Mouse (Mus musculus): ENCODE measurements at regions not wholly inside any gene's neighbourhood (a gene's known extent, or its start where the extent isn't known, plus 50 kb on each side); places are given as distances from the start of the nearest gene placed in this dataset.
A peak's percentile ranks its signal among the peaks of the same experiment; 100 is the strongest.
"Not testable (repeated sequence)": the region's sequence is repeated elsewhere in the genome, so short reads cannot be mapped to it uniquely, and the experiment has no call there.

- DNase-seq, result no peak
Measured at GRCm38 (mm10) chr5:101496924-101497697, 167.7 kb downstream of the Nkx6-1 start.

- DNase-seq, result no peak
Measured at GRCm38 (mm10) chr5:101496161-101496560, 168.6 kb downstream of the Nkx6-1 start.

DNA sequence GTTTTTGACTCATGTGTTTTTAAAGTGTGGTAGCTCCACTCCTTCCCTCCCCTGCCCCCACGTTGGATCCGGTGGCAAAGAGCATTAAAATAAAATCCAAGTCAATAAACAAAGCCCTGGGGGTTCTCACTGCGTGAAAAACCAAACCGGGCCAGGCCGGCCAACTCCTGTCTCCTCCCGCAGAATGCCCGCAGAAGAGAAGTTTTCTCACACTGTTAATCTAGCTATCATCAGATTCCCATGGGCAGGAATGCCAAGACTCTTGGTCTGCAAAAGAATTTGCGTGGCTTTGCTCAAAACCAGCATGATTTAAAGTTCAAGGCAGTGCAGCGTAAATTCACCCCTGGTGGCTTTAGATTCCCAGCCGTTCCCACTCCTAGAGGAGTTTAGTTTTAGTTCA is 219.0 kb downstream of the Nkx6-1 start:
- no peak for DNase-seq

- no peak for DNase-seq
Measured at GRCm38 (mm10) chr5:101441782-101442181, 223.0 kb downstream of the Nkx6-1 start.

DNA sequence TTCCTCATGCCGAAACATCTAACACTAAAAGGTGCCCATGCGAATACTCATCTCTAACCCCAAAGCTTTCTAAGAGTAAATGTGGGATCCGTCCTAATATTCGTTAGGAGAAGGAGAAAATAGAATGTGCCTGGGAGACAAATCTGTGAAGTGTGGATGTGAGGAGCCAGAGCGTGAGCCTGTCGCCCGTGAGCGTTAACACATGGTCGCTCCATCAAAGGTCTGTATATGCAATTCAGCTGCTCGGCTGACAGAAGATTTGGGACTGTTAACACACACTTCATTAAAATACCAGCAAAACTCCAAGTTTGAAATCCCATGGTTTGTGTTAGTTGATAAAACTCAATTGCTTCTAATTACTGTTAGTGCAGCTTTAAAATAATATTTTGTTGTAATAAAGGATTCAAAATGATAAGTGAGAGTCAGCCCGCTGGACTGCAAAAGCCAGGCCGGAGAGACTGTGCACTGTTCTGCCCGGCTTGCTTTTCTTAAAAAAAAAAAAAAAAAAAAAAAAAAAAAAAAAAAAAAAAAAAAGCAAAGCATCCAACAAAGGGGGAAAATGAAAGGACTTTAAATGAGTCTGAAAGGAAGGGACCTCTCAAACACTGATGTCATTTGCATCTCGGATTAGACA is 227.0 kb downstream of the Nkx6-1 start:
- DNase-seq, result no peak

- no peak for DNase-seq
Measured at GRCm38 (mm10) chr5:101426067-101426771, 238.6 kb downstream of the Nkx6-1 start.

- no peak for DNase-seq
Measured at GRCm38 (mm10) chr5:101384316-101384715, 280.5 kb downstream of the Nkx6-1 start.

DNA sequence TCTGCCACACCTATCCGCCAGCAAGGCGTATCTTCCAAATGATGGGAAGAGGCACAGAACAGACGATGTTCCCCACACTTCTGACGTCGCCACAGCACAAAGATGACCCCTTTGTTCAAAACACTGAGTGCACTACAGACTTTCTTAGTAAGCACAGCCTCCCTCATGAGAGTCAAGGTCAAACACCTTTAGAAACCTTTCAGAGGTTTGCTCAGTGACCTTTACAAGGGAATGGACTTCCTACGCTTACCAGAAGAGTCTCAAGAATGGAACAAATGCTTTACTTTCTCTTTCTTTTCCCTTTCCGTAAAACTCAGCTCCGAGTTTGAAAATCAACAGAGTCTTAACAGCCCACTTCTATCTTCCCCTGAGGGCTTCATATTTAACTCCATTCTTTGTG is 283.4 kb downstream of the Nkx6-1 start:
- no peak for DNase-seq

- DNase-seq, result no peak
Measured at GRCm38 (mm10) chr5:101376657-101377056, 288.1 kb downstream of the Nkx6-1 start.

- no peak for DNase-seq
Measured at GRCm38 (mm10) chr5:101374129-101374528, 290.7 kb downstream of the Nkx6-1 start.

DNA sequence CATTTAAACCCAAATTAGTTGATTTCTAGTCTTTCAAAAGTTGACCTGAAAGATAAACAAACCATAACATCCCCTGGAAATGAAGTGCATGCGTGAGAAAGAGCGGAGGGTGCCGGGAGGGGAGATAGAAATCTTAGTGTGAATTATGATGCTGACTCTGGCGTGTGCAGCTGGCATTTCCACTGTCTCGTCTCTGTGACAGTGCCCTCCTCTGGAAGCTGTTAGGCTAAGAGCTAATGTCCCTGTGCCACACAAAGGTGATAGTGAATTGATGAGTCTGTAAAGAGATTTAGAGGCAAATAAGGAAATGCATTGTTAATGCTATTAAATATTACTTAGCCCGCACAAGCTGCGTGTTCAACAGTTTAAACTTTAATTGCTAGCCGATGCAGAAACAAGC is 292.6 kb downstream of the Nkx6-1 start:
- no peak for DNase-seq

- peak; percentile 50 for DNase-seq
Measured at GRCm38 (mm10) chr5:101365364-101365763, 299.4 kb downstream of the Nkx6-1 start.

GRCm38 (mm10) chr5:101359986-101360385 is 304.8 kb downstream of the Nkx6-1 start:
- DNase-seq, result no peak

DNA sequence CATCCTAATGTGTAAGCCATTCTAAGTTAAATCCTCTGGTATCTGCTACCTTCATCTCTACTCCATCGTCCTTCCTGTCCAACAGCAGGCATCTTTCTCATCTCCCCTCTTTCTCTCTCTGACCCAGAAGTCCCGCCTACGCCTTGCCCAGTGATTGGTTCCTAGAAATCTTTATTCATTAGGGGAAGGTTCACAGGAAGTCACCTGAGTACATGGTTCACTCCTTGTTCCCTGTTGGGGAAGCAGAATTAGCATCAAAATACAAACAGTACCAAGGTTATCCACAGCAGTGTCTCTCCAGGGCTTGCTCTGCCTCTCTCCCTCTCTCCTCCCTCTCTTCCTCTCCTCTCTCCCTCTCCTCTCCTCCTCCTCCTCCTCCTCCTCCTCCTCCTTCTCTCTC is 319.4 kb downstream of the Nkx6-1 start:
- no peak for DNase-seq

- DNase-seq, result not testable (repeated sequence)
Measured at GRCm38 (mm10) chr5:101336361-101336760, 328.4 kb downstream of the Nkx6-1 start.

- DNase-seq, result no peak
Measured at GRCm38 (mm10) chr5:101331825-101332224, 333.0 kb downstream of the Nkx6-1 start.

GRCm38 (mm10) chr5:101326122-101326521 is 338.7 kb downstream of the Nkx6-1 start:
- no peak for DNase-seq

DNA sequence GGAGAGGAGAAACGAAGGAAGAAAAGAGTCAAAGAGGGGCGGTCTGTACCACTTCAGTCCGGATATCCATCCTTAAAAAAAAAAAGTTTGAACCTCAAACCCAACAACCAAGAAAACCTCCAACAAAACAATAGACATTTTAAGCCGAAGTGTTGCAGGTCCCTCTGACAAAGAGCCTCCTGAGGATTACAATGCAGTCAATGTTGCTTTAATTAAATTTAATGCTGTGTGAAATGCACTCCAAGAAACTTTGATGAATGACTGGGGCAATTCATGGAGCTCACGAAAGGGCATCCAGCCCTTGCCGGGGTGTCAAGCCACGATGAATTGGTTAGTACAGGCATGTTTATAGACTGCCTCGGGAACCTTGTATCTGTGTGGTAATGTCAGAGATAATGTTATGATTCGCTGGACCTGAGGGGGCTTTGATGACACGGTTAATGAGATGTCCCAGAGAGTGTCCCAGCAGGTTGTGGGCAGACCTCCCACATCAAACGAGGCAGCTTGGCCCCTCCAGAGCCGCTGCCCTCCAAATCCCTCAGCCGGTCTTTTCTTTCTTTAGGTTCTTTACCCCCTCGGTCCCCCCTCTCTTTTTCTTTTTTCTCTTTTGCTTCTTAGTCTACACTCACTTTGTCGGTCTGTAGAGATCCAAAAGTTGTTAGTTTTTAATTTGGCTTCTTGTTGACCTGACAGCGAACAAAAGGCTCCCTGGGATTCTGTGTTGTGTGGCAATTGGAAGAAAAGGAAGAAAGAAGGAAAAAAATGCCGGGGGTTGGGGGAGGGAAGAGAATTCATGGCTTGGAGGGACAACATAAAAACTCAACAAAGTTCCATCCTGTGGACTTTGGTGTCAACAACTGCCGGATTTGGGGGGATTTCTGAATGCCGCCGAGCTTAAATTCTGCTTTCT is 341.5 kb downstream of the Nkx6-1 start:
- no peak for DNase-seq

- no peak for DNase-seq
Measured at GRCm38 (mm10) chr5:101299986-101300385, 364.8 kb downstream of the Nkx6-1 start.

DNA sequence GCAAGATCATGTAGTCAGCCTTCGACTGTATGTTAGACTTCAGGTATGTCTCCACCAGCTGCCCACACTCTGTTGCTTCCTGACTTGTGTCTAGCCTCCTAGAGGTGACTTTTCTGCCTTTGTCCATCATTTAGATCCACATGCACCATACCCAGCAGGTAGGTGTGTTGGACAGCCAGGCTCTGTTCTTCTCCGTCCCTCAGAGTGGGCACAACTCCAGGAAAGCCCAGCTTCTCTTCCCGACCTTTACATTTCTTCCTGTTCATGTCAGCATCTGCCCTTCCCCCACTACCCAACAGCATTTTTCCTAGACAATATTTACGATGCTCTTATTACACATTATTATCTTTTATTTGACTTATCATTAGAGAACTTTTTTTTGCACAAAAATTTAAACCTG is 366.4 kb downstream of the Nkx6-1 start:
- DNase-seq, result no peak

- DNase-seq, result no peak
Measured at GRCm38 (mm10) chr5:101297511-101298102, 367.2 kb downstream of the Nkx6-1 start.

GRCm38 (mm10) chr5:101295941-101296340 is 368.9 kb downstream of the Nkx6-1 start:
- no peak for DNase-seq
